Mouse (Mus musculus): ENCODE measurements around the gene Clec10a. TPM values are rescaled to one million over a fixed set of nuclear protein-coding genes. Genes with fewer than 3 reads are reported as not detected.

The Clec10a gene
- polyA plus RNA-seq, 1 experiment from 2014 or later: 37.8 TPM

- no peak overlapping the region for H3K4me3 ChIP-seq (ENCODE audit: inconsistent target)
- no peak overlapping the region for H3K27ac ChIP-seq
- 94% methylated on average over 8 of the region's 8 CpGs for WGBS (ENCODE audit: missing documents)
- H3K36me3 ChIP-seq (ENCODE audit: inconsistent target): no peaks in the 10 kb centered on the region
- H3K79me2 ChIP-seq (ENCODE audit: inconsistent target): no peaks in the 10 kb centered on the region
These were observed 43.1 kb downstream of the Clec10a start for GRCm38 (mm10) chr11:70199107-70199506.

GRCm38 (mm10) chr11:70200036-70200608 is 44.1 kb downstream of the Clec10a start:
- H3K27ac ChIP-seq: no peak overlapping the region
- no peak overlapping the region for H3K4me3 ChIP-seq (ENCODE audit: inconsistent target)
- WGBS (ENCODE audit: missing documents): 64% methylated on average over 5 of the region's 5 CpGs
- no peaks in the 10 kb centered on the region for H3K36me3 ChIP-seq (ENCODE audit: inconsistent target)
- no peaks in the 10 kb centered on the region for H3K79me2 ChIP-seq (ENCODE audit: inconsistent target)

- no peaks in the 10 kb centered on the region for H3K36me3 ChIP-seq (ENCODE audit: inconsistent target)
- 56% methylated on average over 5 of the region's 5 CpGs for WGBS (ENCODE audit: missing documents)
These were observed 45.7 kb downstream of the Clec10a start for GRCm38 (mm10) chr11:70201691-70202090.

GRCm38 (mm10) chr11:70206801-70207200 is 50.8 kb downstream of the Clec10a start:
- Histone ChIP-seq H3K79me2 (ENCODE audit: inconsistent target) (no peaks in the 10 kb centered on the region), H3K36me3 (ENCODE audit: inconsistent target) (no peaks in the 10 kb centered on the region), H3K4me3 (ENCODE audit: inconsistent target) (no peak overlapping the region), H3K27ac (no peak overlapping the region)
- 35% methylated on average over 2 of the region's 2 CpGs for WGBS (ENCODE audit: missing documents)

More at GRCm38 (mm10) chr11:70201691-70202090, 45.7 kb downstream of the Clec10a start:
- Histone ChIP-seq H3K79me2 (ENCODE audit: inconsistent target) (no peaks in the 10 kb centered on the region), H3K4me3 (ENCODE audit: inconsistent target) (no peak overlapping the region), H3K27ac (no peak overlapping the region)

- WGBS (ENCODE audit: missing documents): 82% methylated on average over 6 of the region's 7 CpGs
- no peak overlapping the region for H3K27ac ChIP-seq
- no peaks in the 10 kb centered on the region for H3K79me2 ChIP-seq (ENCODE audit: inconsistent target)
- H3K36me3 ChIP-seq (ENCODE audit: inconsistent target): no peaks in the 10 kb centered on the region
- H3K4me3 ChIP-seq (ENCODE audit: inconsistent target): no peak overlapping the region
These were observed 51.3 kb downstream of the Clec10a start for GRCm38 (mm10) chr11:70207283-70207682.

- Histone ChIP-seq H3K27ac (no peak overlapping the region), H3K4me3 (ENCODE audit: inconsistent target) (no peak overlapping the region), H3K79me2 (ENCODE audit: inconsistent target) (no peaks in the 10 kb centered on the region), H3K36me3 (ENCODE audit: inconsistent target) (no peaks in the 10 kb centered on the region)
- WGBS (ENCODE audit: missing documents): 71% methylated on average over 5 of the region's 5 CpGs
These were observed 52.9 kb downstream of the Clec10a start for GRCm38 (mm10) chr11:70208778-70209388.

GRCm38 (mm10) chr11:70210681-70211080 is 54.7 kb downstream of the Clec10a start:
- Histone ChIP-seq H3K27ac (no peak overlapping the region), H3K36me3 (ENCODE audit: inconsistent target) (no peaks in the 10 kb centered on the region), H3K4me3 (ENCODE audit: inconsistent target) (no peak overlapping the region), H3K79me2 (ENCODE audit: inconsistent target) (no peaks in the 10 kb centered on the region)
- 83% methylated on average over 2 of the region's 2 CpGs for WGBS (ENCODE audit: missing documents)

GRCm38 (mm10) chr11:70211972-70212371 is 56.0 kb downstream of the Clec10a start:
- no peak overlapping the region for H3K27ac ChIP-seq
- 90% methylated on average over 6 of the region's 6 CpGs for WGBS (ENCODE audit: missing documents)

GRCm38 (mm10) chr11:70212423-70212822 is 56.4 kb downstream of the Clec10a start, which contains the start of gene Slc16a11:
Gene Slc16a11 (plus strand): TSS chr11:70212752.
- WGBS (ENCODE audit: missing documents): 82% methylated on average over 6 of the region's 6 CpGs
- 0 out of 2 replicates have a peak, but pooled peaks cover 6% of the 10 kb centered on the region for H3K36me3 ChIP-seq (ENCODE audit: inconsistent target)
- H3K4me3 ChIP-seq (ENCODE audit: inconsistent target): no peak within 1 kb of the TSS

More at GRCm38 (mm10) chr11:70211972-70212371, 56.0 kb downstream of the Clec10a start:
- Histone ChIP-seq H3K36me3 (ENCODE audit: inconsistent target) (0 out of 2 replicates have a peak, but pooled peaks cover 2% of the 10 kb centered on the region), H3K79me2 (ENCODE audit: inconsistent target) (no peaks in the 10 kb centered on the region), H3K4me3 (ENCODE audit: inconsistent target) (no peak overlapping the region)

GRCm38 (mm10) chr11:70212896-70213295 is 56.9 kb downstream of the Clec10a start:
- 10% methylated on average over 9 of the region's 9 CpGs for WGBS (ENCODE audit: missing documents)
- H3K79me2 ChIP-seq (ENCODE audit: inconsistent target): no peaks in the 10 kb centered on the region

More at GRCm38 (mm10) chr11:70212423-70212822, 56.4 kb downstream of the Clec10a start, which contains the start of gene Slc16a11:
- no peak within 1 kb of the TSS for H3K27ac ChIP-seq
- no peaks in the 10 kb centered on the region for H3K79me2 ChIP-seq (ENCODE audit: inconsistent target)

GRCm38 (mm10) chr11:70213736-70214135 is 57.7 kb downstream of the Clec10a start:
- 14% methylated on average over 26 of the region's 26 CpGs for WGBS (ENCODE audit: missing documents)
- H3K27ac ChIP-seq: no peak overlapping the region
- no peak overlapping the region for H3K4me3 ChIP-seq (ENCODE audit: inconsistent target)
- H3K79me2 ChIP-seq (ENCODE audit: inconsistent target): no peaks in the 10 kb centered on the region
- 0 out of 2 replicates have a peak, but pooled peaks cover 9% of the 10 kb centered on the region for H3K36me3 ChIP-seq (ENCODE audit: inconsistent target)

More at GRCm38 (mm10) chr11:70212896-70213295, 56.9 kb downstream of the Clec10a start:
- Histone ChIP-seq H3K4me3 (ENCODE audit: inconsistent target) (no peak overlapping the region), H3K36me3 (ENCODE audit: inconsistent target) (0 out of 2 replicates have a peak, but pooled peaks cover 9% of the 10 kb centered on the region), H3K27ac (no peak overlapping the region)

GRCm38 (mm10) chr11:70214191-70214855 is 58.3 kb downstream of the Clec10a start:
- WGBS (ENCODE audit: missing documents): 6% methylated on average over 45 of the region's 46 CpGs
- H3K4me3 ChIP-seq (ENCODE audit: inconsistent target): no peak overlapping the region

GRCm38 (mm10) chr11:70214856-70215209 is 58.8 kb downstream of the Clec10a start:
- no peak overlapping the region for H3K27ac ChIP-seq
- 32% methylated on average over 14 of the region's 18 CpGs for WGBS (ENCODE audit: missing documents)
- H3K36me3 ChIP-seq (ENCODE audit: inconsistent target): 0 out of 2 replicates have a peak, but pooled peaks cover 9% of the 10 kb centered on the region
- peaks cover under 1% of the 10 kb centered on the region; the same call in 1 of the 2 replicates for H3K79me2 ChIP-seq (ENCODE audit: inconsistent target)
- no peak overlapping the region for H3K4me3 ChIP-seq (ENCODE audit: inconsistent target)

More at GRCm38 (mm10) chr11:70214191-70214855, 58.3 kb downstream of the Clec10a start:
- Histone ChIP-seq H3K36me3 (ENCODE audit: inconsistent target) (0 out of 2 replicates have a peak, but pooled peaks cover 9% of the 10 kb centered on the region), H3K79me2 (ENCODE audit: inconsistent target) (no peaks in the 10 kb centered on the region; the same call in 1 of the 2 replicates), H3K27ac (no peak overlapping the region)

- 60% methylated on average over 22 of the region's 22 CpGs for WGBS (ENCODE audit: missing documents)
- Histone ChIP-seq H3K79me2 (ENCODE audit: inconsistent target) (peaks cover 5% of the 10 kb centered on the region; the same call in 1 of the 2 replicates), H3K27ac (no peak overlapping the region), H3K4me3 (ENCODE audit: inconsistent target) (no peak overlapping the region), H3K36me3 (ENCODE audit: inconsistent target) (0 out of 2 replicates have a peak, but pooled peaks cover 9% of the 10 kb centered on the region)
These were observed 59.3 kb downstream of the Clec10a start for GRCm38 (mm10) chr11:70215301-70215700.

Measured in macrophage (primary cell).